Comparison of ENCODE assay signal across 15 mouse cellular contexts in genomic region chr9:14662138-14662537, GRCm38 (mm10). TPM values are rescaled to one million over a fixed set of nuclear protein-coding genes. Genes with fewer than 3 reads are reported as not detected.
A peak's percentile ranks its signal among the peaks of the same experiment; 100 is the strongest.
DNase-seq lines count a peak whose midpoint lies in the region; ATAC-seq and TF ChIP-seq lines count a peak whose summit lies in the region.
"Had no signal": no experiment of that assay in that cellular context is flagged by ENCODE, and none has a peak within 500 bp of the region (broad histone marks: within the 10 kb centered on the region; RNA-seq: fewer than 3 reads in every experiment).

No protein-coding gene starts in this region.

- TF ChIP-seq CTCF in thymus, adult 2 months (IDR thresholded peaks at IDR 0.05; ENCODE audit: borderline replicate concordance, control insufficient read depth, extremely low read depth, insufficient read depth, low read length, poor library complexity), result no peak
- no peak for TF ChIP-seq CTCF in intestine, postnatal 0 days (IDR thresholded peaks at IDR 0.05; ENCODE audit: low read depth)

- H3K4me2 ChIP-seq in embryonic facial prominence, embryonic 11.5 days (ENCODE audit: low read depth, low read length), result no peak overlapping the region
- H3K4me2 ChIP-seq in limb, embryonic 12.5 days, result no peak overlapping the region
- no peak overlapping the region for H3K4me2 ChIP-seq in intestine, postnatal 0 days (replicated peaks; ENCODE audit: low read depth)
- H3K4me2 ChIP-seq: hindbrain, embryonic 14.5 days; intestine, embryonic 15.5 days; midbrain, embryonic 11.5 days had no signal

- H3K9me3 ChIP-seq in embryonic facial prominence, embryonic 11.5 days (replicated peaks; ENCODE audit: control insufficient read depth, low read length), result no peaks in the 10 kb centered on the region
- H3K9me3 ChIP-seq in limb, embryonic 12.5 days, result no peaks in the 10 kb centered on the region
- H3K9me3 ChIP-seq in intestine, postnatal 0 days (ENCODE audit: control insufficient read depth), result no peaks in the 10 kb centered on the region
- H3K9me3 ChIP-seq: intestine, embryonic 15.5 days had no signal

- no peak; the same call in 1 of the 2 replicates for ATAC-seq in embryonic facial prominence, embryonic 11.5 days (replicated peaks; ENCODE audit: insufficient number of reproducible peaks, low FRiP score, low TSS enrichment, low read depth)
- ATAC-seq in limb, embryonic 12.5 days (ENCODE audit: insufficient number of reproducible peaks, insufficient read depth, low FRiP score, low TSS enrichment, low read depth), result no peak
- no peak for ATAC-seq in intestine, postnatal 0 days
- no peak for ATAC-seq in megakaryocyte, adult 5-6 weeks (ENCODE audit: poor library complexity, severe bottlenecking)
- ATAC-seq: intestine, embryonic 15.5 days; liver, postnatal 0 days had no signal

- no peaks in the 10 kb centered on the region for H3K36me3 ChIP-seq in thymus, adult 2 months (ENCODE audit: control insufficient read depth, insufficient read depth, low read length)
- H3K36me3 ChIP-seq in embryonic facial prominence, embryonic 11.5 days (replicated peaks; ENCODE audit: control insufficient read depth, insufficient read depth, low read depth, low read length), result no peaks in the 10 kb centered on the region
- H3K36me3 ChIP-seq in limb, embryonic 12.5 days, result no peaks in the 10 kb centered on the region
- H3K36me3 ChIP-seq in intestine, postnatal 0 days (ENCODE audit: control insufficient read depth, insufficient read depth), result no peaks in the 10 kb centered on the region
- H3K36me3 ChIP-seq: intestine, embryonic 15.5 days had no signal

- peak overlapping the region; percentile 15; the same call in 1 of the 2 replicates for H3K27ac ChIP-seq in thymus, adult 2 months (ENCODE audit: control insufficient read depth, insufficient read depth, low read length)
- H3K27ac ChIP-seq in embryonic facial prominence, embryonic 11.5 days (replicated peaks; ENCODE audit: low read depth, low read length), result no peak overlapping the region
- peak overlapping the region; percentile 43; the same call in 1 of the 2 replicates for H3K27ac ChIP-seq in limb, embryonic 12.5 days
- no peak overlapping the region for H3K27ac ChIP-seq in intestine, postnatal 0 days (ENCODE audit: low read depth, low read length)
- H3K27ac ChIP-seq: hindbrain, embryonic 14.5 days; intestine, embryonic 15.5 days had no signal

- no peak for TF ChIP-seq POLR2A in thymus, adult 2 months (IDR thresholded peaks at IDR 0.05; ENCODE audit: control insufficient read depth, extremely low read depth, insufficient read depth, low read length, poor library complexity)

- H3K4me1 ChIP-seq in thymus, adult 2 months (replicated peaks; ENCODE audit: control insufficient read depth, insufficient read depth, low read length), result peaks cover 2% of the 10 kb centered on the region; the same call in 1 of the 2 replicates
- H3K4me1 ChIP-seq in embryonic facial prominence, embryonic 11.5 days (ENCODE audit: control insufficient read depth, insufficient read depth, low read length), result no peaks in the 10 kb centered on the region
- no peaks in the 10 kb centered on the region for H3K4me1 ChIP-seq in limb, embryonic 12.5 days (replicated peaks)
- H3K4me1 ChIP-seq in intestine, postnatal 0 days (replicated peaks; ENCODE audit: control insufficient read depth, insufficient read depth, low read length), result no peaks in the 10 kb centered on the region
- H3K4me1 ChIP-seq: intestine, embryonic 15.5 days had no signal

- DNase-seq in thymus, adult 2 months, result no peak
- no peak for DNase-seq in thymus, postnatal 25 days
- peak; percentile 30 for DNase-seq in embryonic facial prominence, embryonic 11.5 days (ENCODE audit: low spot score)
- no peak for DNase-seq in natural killer cell, adult 2 months (ENCODE audit: low spot score in 2 of 2)
- DNase-seq: cerebellum, postnatal 14 days; embryo, embryonic 11 days; gastrocnemius, postnatal 10 days; liver, postnatal 0 days; right cerebral cortex, postnatal 4 days had no signal

- H3K9ac ChIP-seq in embryonic facial prominence, embryonic 11.5 days (replicated peaks; ENCODE audit: low read length), result no peak overlapping the region
- H3K9ac ChIP-seq in limb, embryonic 12.5 days (replicated peaks), result no peak overlapping the region
- no peak overlapping the region for H3K9ac ChIP-seq in intestine, postnatal 0 days (ENCODE audit: low read depth, low read length)
- H3K9ac ChIP-seq: hindbrain, embryonic 14.5 days; intestine, embryonic 15.5 days; liver, postnatal 0 days had no signal

- WGBS in thymus, adult 2 months, result 86% methylated on average over 9 of the region's 9 CpGs
- WGBS in embryonic facial prominence, embryonic 11.5 days, result 81% methylated on average over 9 of the region's 9 CpGs
- 76% methylated on average over 9 of the region's 9 CpGs for WGBS in limb, embryonic 12.5 days
- 72% methylated on average over 9 of the region's 9 CpGs for WGBS in intestine, postnatal 0 days

- H3K27me3 ChIP-seq in thymus, adult 2 months (ENCODE audit: control insufficient read depth, insufficient read depth, low read length), result no peaks in the 10 kb centered on the region
- H3K27me3 ChIP-seq in embryonic facial prominence, embryonic 11.5 days (ENCODE audit: control insufficient read depth, insufficient read depth, low read length), result no peaks in the 10 kb centered on the region
- no peaks in the 10 kb centered on the region for H3K27me3 ChIP-seq in limb, embryonic 12.5 days
- no peaks in the 10 kb centered on the region for H3K27me3 ChIP-seq in intestine, postnatal 0 days (replicated peaks; ENCODE audit: control insufficient read depth, insufficient read depth, low read length)
- H3K27me3 ChIP-seq: intestine, embryonic 15.5 days had no signal

- H3K4me3 ChIP-seq in thymus, adult 2 months (ENCODE audit: control insufficient read depth, insufficient read depth, low read length), result no peak overlapping the region
- H3K4me3 ChIP-seq in embryonic facial prominence, embryonic 11.5 days (ENCODE audit: low read depth, low read length), result no peak overlapping the region
- no peak overlapping the region for H3K4me3 ChIP-seq in limb, embryonic 12.5 days (replicated peaks)
- H3K4me3 ChIP-seq in intestine, postnatal 0 days (ENCODE audit: low read depth, low read length), result no peak overlapping the region
- H3K4me3 ChIP-seq: intestine, embryonic 15.5 days had no signal

RNA-seq across cellular contexts. Expression of gene Amotl1, which starts 17.3 kb away (rescaled TPM):
- 11.1 and 14.5 TPM in 2 replicates for polyA plus RNA-seq in thymus, adult 2 months (2012; rRNA removed)
- 28.3 and 28.6 TPM in 2 replicates for polyA plus RNA-seq in embryonic facial prominence, embryonic 11.5 days (2014; fragmentation: Nextera tagmentation; extraction: Ambion mirVana)
- polyA plus RNA-seq in limb, embryonic 12.5 days (2016; fragmentation: Nextera tagmentation; extraction: Ambion mirVana), result 33.3 and 34.8 TPM in 2 replicates
- polyA plus RNA-seq in intestine, postnatal 0 days (2015; fragmentation: Nextera tagmentation; extraction: Ambion mirVana), result 3.2 and 3.6 TPM in 2 replicates
- total RNA-seq in megakaryocyte, adult 5-6 weeks (2015), result not detected in 2 replicates
- not detected in 2 replicates for total RNA-seq in megakaryocyte, adult 5-6 weeks (2017)

Comparison
In these comparisons a context has a peak if more than half of its experiments do, and no peak if none do; other contexts are left out.
1. H3K27ac ChIP-seq: peak in thymus, adult 2 months (single experiment) and limb, embryonic 12.5 days (single experiment); none in embryonic facial prominence, embryonic 11.5 days (single experiment) and intestine, postnatal 0 days (single experiment).